Mouse (Mus musculus): Measurements from ENCODE around the gene Olfr545. TPM values are rescaled to one million over a fixed set of nuclear protein-coding genes. Genes with fewer than 3 reads are reported as not detected.
A peak's percentile ranks its signal among the peaks of the same experiment; 100 is the strongest.

Olfr545 gene
- polyA plus RNA-seq, 1 experiment from 2014 or later: not detected

DNA sequence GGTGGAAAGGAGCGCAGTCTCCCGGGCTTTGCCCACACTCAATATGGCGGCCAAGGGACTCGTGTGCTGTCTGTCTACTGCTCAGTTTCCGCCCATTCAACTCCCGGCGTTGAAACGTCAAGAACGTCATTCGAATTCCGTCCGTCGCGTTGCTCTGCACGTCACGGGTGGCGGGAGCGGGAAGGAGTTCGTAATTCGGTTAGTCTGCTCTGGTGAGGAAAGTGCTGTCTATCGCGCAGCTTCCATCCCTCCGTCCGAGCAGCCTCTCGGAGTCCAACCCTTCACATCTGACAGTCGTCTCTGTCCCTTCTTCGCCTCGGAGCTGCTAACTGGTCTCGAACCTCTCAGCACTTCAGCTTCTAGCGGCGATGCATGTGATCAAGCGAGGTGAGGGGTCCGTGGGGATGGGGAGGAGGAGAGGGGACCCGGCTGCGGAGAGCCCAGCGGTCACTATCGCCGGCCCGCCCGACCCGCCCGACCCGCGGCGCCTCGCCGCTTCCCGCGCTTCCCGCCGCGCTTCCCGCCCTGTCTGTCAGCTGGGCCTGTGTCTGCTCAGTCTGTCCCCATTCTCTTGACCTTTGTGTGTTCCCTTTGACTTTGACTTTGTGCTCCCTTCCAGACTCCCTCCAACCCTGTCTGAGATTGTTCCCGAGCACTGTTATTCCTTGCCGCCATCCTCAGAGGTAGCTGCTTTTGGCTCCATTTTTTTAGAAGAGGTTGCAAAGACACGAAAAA, 57.5 kb downstream of the Olfr545 start, which contains the start of gene Rrm1:
Rrm1 (plus strand) TSS at position 39 of the 735 bp plus-strand sequence.
- in situ Hi-C loops (cut with MboI; ENCODE audit: low pct_unique_long_range_greater_than_20kb): no loop called here
- ChIA-PET POLR2A (interaction anchor here (0.7 kb wide), 1 partner anchor 106 kb away, joined by 3 read pairs; no protein-coding TSS in a partner anchor), CTCF (interaction anchor here (1.1 kb wide), 1 partner anchor 9 kb away, joined by 3 read pairs; no protein-coding TSS in a partner anchor)
- peak; percentile 64 for DNase-seq (ENCODE audit: low read depth, low spot score)
- TF ChIP-seq CTCF (IDR thresholded peaks at IDR 0.05): no peak
- no peaks in the 10 kb centered on the region for H3K27me3 ChIP-seq
- ATAC-seq: peak; percentile 97

Other genes starting within 250 kb of the Olfr545 start
- gene Rhog, start 243.5 kb downstream of the Olfr545 start, polyA plus RNA-seq (2021): 43.2 TPM
- gene Stim1, start 231.8 kb downstream of the Olfr545 start, polyA plus RNA-seq (2021): 47.2 TPM
- gene Rrm1, start 57.9 kb downstream of the Olfr545 start, polyA plus RNA-seq (2021): 85.9 TPM
- gene Olfr543, start 17.9 kb downstream of the Olfr545 start, polyA plus RNA-seq (2021): not detected
- gene Olfr544, start 11.3 kb downstream of the Olfr545 start, polyA plus RNA-seq (2021): not detected
- gene Olfr547, start 35.2 kb upstream of the Olfr545 start, polyA plus RNA-seq (2021): not detected
- not detected for gene Olfr548-ps1, start 41.3 kb upstream of the Olfr545 start, polyA plus RNA-seq (2021)
- not detected for gene Olfr549, start 50.3 kb upstream of the Olfr545 start, polyA plus RNA-seq (2021)
- 8.7 TPM for gene Trim21, start 65.9 kb upstream of the Olfr545 start, polyA plus RNA-seq (2021)
- not detected for gene Olfr550, start 71.9 kb upstream of the Olfr545 start, polyA plus RNA-seq (2021)
- not detected for gene Olfr551, start 92.3 kb upstream of the Olfr545 start, polyA plus RNA-seq (2021)
- not detected for gene Olfr552, start 98.2 kb upstream of the Olfr545 start, polyA plus RNA-seq (2021)
- not detected for gene Olfr553, start 118.6 kb upstream of the Olfr545 start, polyA plus RNA-seq (2021)
- not detected for gene Olfr554, start 138.9 kb upstream of the Olfr545 start, polyA plus RNA-seq (2021)
- gene Olfr555, start 159.2 kb upstream of the Olfr545 start, polyA plus RNA-seq (2021): not detected
- not detected for gene Olfr556, start 165.3 kb upstream of the Olfr545 start, polyA plus RNA-seq (2021)
- 8.5 TPM for gene Trim68, start 187.8 kb upstream of the Olfr545 start, polyA plus RNA-seq (2021)
- gene Olfr557, start 196.3 kb upstream of the Olfr545 start, polyA plus RNA-seq (2021): not detected
- not detected for gene Olfr558, start 202.6 kb upstream of the Olfr545 start, polyA plus RNA-seq (2021)
- not detected for gene Olfr33, start 219.5 kb upstream of the Olfr545 start, polyA plus RNA-seq (2021)
- gene Olfr559, start 227.9 kb upstream of the Olfr545 start, polyA plus RNA-seq (2021): not detected